Mouse (Mus musculus): ENCODE results near the gene Slc16a6. TPM values are rescaled to one million over a fixed set of nuclear protein-coding genes. Genes with fewer than 3 reads are reported as not detected.
A peak's percentile ranks its signal among the peaks of the same experiment; 100 is the strongest.
"Not testable (repeated sequence)": the region's sequence is repeated elsewhere in the genome, so short reads cannot be mapped to it uniquely, and the experiment has no call there.

Gene Slc16a6
- polyA plus RNA-seq, 1 experiment from 2014 or later: 7.3 TPM

- H3K4me3 ChIP-seq (ENCODE audit: low read depth, low read length): no peak overlapping the region
- H3K4me1 ChIP-seq (replicated peaks; ENCODE audit: control insufficient read depth, insufficient read depth, low read length): no peaks in the 10 kb centered on the region
- H3K9ac ChIP-seq (ENCODE audit: low read length): no peak overlapping the region
- no peaks in the 10 kb centered on the region for H3K27me3 ChIP-seq (replicated peaks; ENCODE audit: control insufficient read depth, insufficient read depth, low read length)
- no peak for DNase-seq (ENCODE audit: low spot score)
- no peak overlapping the region for H3K27ac ChIP-seq (ENCODE audit: low read depth)
- no peaks in the 10 kb centered on the region for H3K36me3 ChIP-seq (ENCODE audit: control insufficient read depth, insufficient read depth, low read length)
- 57% methylated on average over 9 of the region's 9 CpGs for WGBS
- no peaks in the 10 kb centered on the region for H3K9me3 ChIP-seq (ENCODE audit: control insufficient read depth, low read length)
- H3K4me2 ChIP-seq (ENCODE audit: low read length): no peak overlapping the region
- no peak for ATAC-seq (replicated peaks; ENCODE audit: low FRiP score, low TSS enrichment, low read depth)
Observed at GRCm38 (mm10) chr11:109504977-109505376, 31.6 kb upstream of the Slc16a6 start.

- H3K4me3 ChIP-seq (ENCODE audit: low read depth, low read length): no peak overlapping the region
- H3K27me3 ChIP-seq (replicated peaks; ENCODE audit: control insufficient read depth, insufficient read depth, low read length): no peaks in the 10 kb centered on the region
- DNase-seq (ENCODE audit: low spot score) (no peak), ATAC-seq (replicated peaks; ENCODE audit: low FRiP score, low TSS enrichment, low read depth) (no peak)
- H3K27ac ChIP-seq (ENCODE audit: low read depth): no peak overlapping the region
- 81% methylated on average over 5 of the region's 5 CpGs for WGBS
- H3K4me1 ChIP-seq (replicated peaks; ENCODE audit: control insufficient read depth, insufficient read depth, low read length): peaks cover 7% of the 10 kb centered on the region
- H3K9me3 ChIP-seq (ENCODE audit: control insufficient read depth, low read length): no peaks in the 10 kb centered on the region
- no peaks in the 10 kb centered on the region for H3K36me3 ChIP-seq (ENCODE audit: control insufficient read depth, insufficient read depth, low read length)
- no peak overlapping the region for H3K9ac ChIP-seq (ENCODE audit: low read length)
- no peak overlapping the region for H3K4me2 ChIP-seq (ENCODE audit: low read length)
Observed at GRCm38 (mm10) chr11:109500206-109500605, 26.8 kb upstream of the Slc16a6 start.

- Histone ChIP-seq H3K27ac (ENCODE audit: low read depth) (no peak overlapping the region; the same call in 1 of the 2 replicates), H3K4me2 (ENCODE audit: low read length) (no peak overlapping the region), H3K4me3 (ENCODE audit: low read depth, low read length) (no peak overlapping the region), H3K27me3 (replicated peaks; ENCODE audit: control insufficient read depth, insufficient read depth, low read length) (no peaks in the 10 kb centered on the region), H3K9ac (ENCODE audit: low read length) (no peak overlapping the region), H3K4me1 (replicated peaks; ENCODE audit: control insufficient read depth, insufficient read depth, low read length) (peaks cover 7% of the 10 kb centered on the region), H3K9me3 (ENCODE audit: control insufficient read depth, low read length) (no peaks in the 10 kb centered on the region), H3K36me3 (ENCODE audit: control insufficient read depth, insufficient read depth, low read length) (no peaks in the 10 kb centered on the region)
- 0 out of 2 replicates have a peak, but pooled peaks have one; percentile 44 for ATAC-seq (replicated peaks; ENCODE audit: low FRiP score, low TSS enrichment, low read depth)
- 60% methylated on average over 9 of the region's 9 CpGs for WGBS
- no peak for DNase-seq (ENCODE audit: low spot score)
Observed at GRCm38 (mm10) chr11:109497990-109498389, 24.6 kb upstream of the Slc16a6 start.

- H3K9me3 ChIP-seq (ENCODE audit: control insufficient read depth, low read length): no peaks in the 10 kb centered on the region
- no peak overlapping the region for H3K9ac ChIP-seq (ENCODE audit: low read length)
- no peak overlapping the region for H3K4me2 ChIP-seq (ENCODE audit: low read length)
- DNase-seq (ENCODE audit: low spot score): no peak
- 83% methylated on average over 6 of the region's 6 CpGs for WGBS
- peaks cover 7% of the 10 kb centered on the region for H3K4me1 ChIP-seq (replicated peaks; ENCODE audit: control insufficient read depth, insufficient read depth, low read length)
- H3K27ac ChIP-seq (ENCODE audit: low read depth): no peak overlapping the region
- H3K36me3 ChIP-seq (ENCODE audit: control insufficient read depth, insufficient read depth, low read length): no peaks in the 10 kb centered on the region
- no peak for ATAC-seq (replicated peaks; ENCODE audit: low FRiP score, low TSS enrichment, low read depth)
- no peak overlapping the region for H3K4me3 ChIP-seq (ENCODE audit: low read depth, low read length)
- H3K27me3 ChIP-seq (replicated peaks; ENCODE audit: control insufficient read depth, insufficient read depth, low read length): no peaks in the 10 kb centered on the region
Observed at GRCm38 (mm10) chr11:109496996-109497714, 23.8 kb upstream of the Slc16a6 start.

- no peak overlapping the region for H3K9ac ChIP-seq (ENCODE audit: low read length)
- peaks cover 7% of the 10 kb centered on the region for H3K4me1 ChIP-seq (replicated peaks; ENCODE audit: control insufficient read depth, insufficient read depth, low read length)
- no peak for DNase-seq (ENCODE audit: low spot score)
- H3K4me3 ChIP-seq (ENCODE audit: low read depth, low read length): no peak overlapping the region
- H3K4me2 ChIP-seq (ENCODE audit: low read length): no peak overlapping the region
- H3K36me3 ChIP-seq (ENCODE audit: control insufficient read depth, insufficient read depth, low read length): no peaks in the 10 kb centered on the region
- H3K9me3 ChIP-seq (ENCODE audit: control insufficient read depth, low read length): no peaks in the 10 kb centered on the region
- no peak overlapping the region for H3K27ac ChIP-seq (ENCODE audit: low read depth)
- no peak for ATAC-seq (replicated peaks; ENCODE audit: low FRiP score, low TSS enrichment, low read depth)
- WGBS: 83% methylated on average over 7 of the region's 7 CpGs
- H3K27me3 ChIP-seq (replicated peaks; ENCODE audit: control insufficient read depth, insufficient read depth, low read length): no peaks in the 10 kb centered on the region
Observed at GRCm38 (mm10) chr11:109496475-109496993, 23.1 kb upstream of the Slc16a6 start.

- Histone ChIP-seq H3K27me3 (replicated peaks; ENCODE audit: control insufficient read depth, insufficient read depth, low read length) (no peaks in the 10 kb centered on the region), H3K4me3 (ENCODE audit: low read depth, low read length) (no peak overlapping the region), H3K4me2 (ENCODE audit: low read length) (no peak overlapping the region), H3K27ac (ENCODE audit: low read depth) (no peak overlapping the region), H3K9ac (ENCODE audit: low read length) (no peak overlapping the region), H3K4me1 (replicated peaks; ENCODE audit: control insufficient read depth, insufficient read depth, low read length) (peaks cover 7% of the 10 kb centered on the region), H3K36me3 (ENCODE audit: control insufficient read depth, insufficient read depth, low read length) (no peaks in the 10 kb centered on the region), H3K9me3 (ENCODE audit: control insufficient read depth, low read length) (no peaks in the 10 kb centered on the region)
- WGBS: 35% methylated on average over 14 of the region's 14 CpGs
- 0 out of 2 replicates have a peak, but pooled peaks have one; percentile 34 for ATAC-seq (replicated peaks; ENCODE audit: low FRiP score, low TSS enrichment, low read depth)
- no peak for DNase-seq (ENCODE audit: low spot score)
Observed at GRCm38 (mm10) chr11:109495771-109496474, 22.5 kb upstream of the Slc16a6 start.

GRCm38 (mm10) chr11:109494890-109495770, 21.7 kb upstream of the Slc16a6 start:
- 48% methylated on average over 24 of the region's 24 CpGs for WGBS
- Histone ChIP-seq H3K4me2 (ENCODE audit: low read length) (no peak overlapping the region), H3K9me3 (ENCODE audit: control insufficient read depth, low read length) (no peaks in the 10 kb centered on the region), H3K36me3 (ENCODE audit: control insufficient read depth, insufficient read depth, low read length) (no peaks in the 10 kb centered on the region), H3K27me3 (replicated peaks; ENCODE audit: control insufficient read depth, insufficient read depth, low read length) (no peaks in the 10 kb centered on the region), H3K4me3 (ENCODE audit: low read depth, low read length) (no peak overlapping the region), H3K9ac (ENCODE audit: low read length) (no peak overlapping the region), H3K27ac (ENCODE audit: low read depth) (no peak overlapping the region), H3K4me1 (replicated peaks; ENCODE audit: control insufficient read depth, insufficient read depth, low read length) (peaks cover 7% of the 10 kb centered on the region)
- no peak for ATAC-seq (replicated peaks; ENCODE audit: low FRiP score, low TSS enrichment, low read depth)
- DNase-seq (ENCODE audit: low spot score): no peak

- H3K27me3 ChIP-seq (replicated peaks; ENCODE audit: control insufficient read depth, insufficient read depth, low read length); H3K4me3 ChIP-seq (ENCODE audit: low read depth, low read length); H3K9ac ChIP-seq (ENCODE audit: low read length); DNase-seq (ENCODE audit: low spot score); H3K27ac ChIP-seq (ENCODE audit: low read depth); H3K4me2 ChIP-seq (ENCODE audit: low read length); H3K4me1 ChIP-seq (replicated peaks; ENCODE audit: control insufficient read depth, insufficient read depth, low read length); ATAC-seq (replicated peaks; ENCODE audit: low FRiP score, low TSS enrichment, low read depth); H3K36me3 ChIP-seq (ENCODE audit: control insufficient read depth, insufficient read depth, low read length); H3K9me3 ChIP-seq (ENCODE audit: control insufficient read depth, low read length): not testable (repeated sequence)
- WGBS: 66% methylated on average over 8 of the region's 8 CpGs
Observed at GRCm38 (mm10) chr11:109492847-109493464, 19.6 kb upstream of the Slc16a6 start.

All from intestine, embryonic 14.5 days (tissue).